Mouse (Mus musculus) heart, postnatal 14 days (tissue): ENCODE measurements around the gene Schip1. TPM values are rescaled to one million over a fixed set of nuclear protein-coding genes. Genes with fewer than 3 reads are reported as not detected.

ENCODE experiments used
- DNase-seq, 2 experiments: peaks; one replicate each; pipeline ENCODE4 v3.0.0; 2021 to 2022
- intact Hi-C: fragments of 180-260 bp; cut with DNase I; formaldehyde crosslinking; loops from one replicate; pipeline ENCODE4 v1.15.1; 2025
- total RNA-seq, 2 experiments: library from RNA; stranded (reverse); gene quantifications; 2 replicates each; pipeline ENCODE4 v1.2.3; 2021

Schip1 gene
- total RNA-seq, 2 experiments from 2014 or later: 199 to 209 TPM

- intact Hi-C loops: no loop called here
- DNase-seq: no peak
Observed at GRCm38 (mm10) chr3:68105081-68105685, 40.6 kb downstream of the Schip1 start.

GRCm38 (mm10) chr3:68121338-68121737, 56.7 kb downstream of the Schip1 start:
- intact Hi-C loops: no loop called here
- DNase-seq: peak; percentile 3 to 23

GRCm38 (mm10) chr3:68126284-68126856, 61.8 kb downstream of the Schip1 start:
- intact Hi-C loops: no loop called here
- DNase-seq: no peak

GRCm38 (mm10) chr3:68130386-68130785, 65.8 kb downstream of the Schip1 start:
- intact Hi-C loops: no loop called here
- no peak for DNase-seq

- intact Hi-C loops: no loop called here
- no peak for DNase-seq
Observed at GRCm38 (mm10) chr3:68138833-68139627, 74.4 kb downstream of the Schip1 start.

GRCm38 (mm10) chr3:68150688-68151087, 86.1 kb downstream of the Schip1 start:
- DNase-seq: no peak
- intact Hi-C loops: no loop called here

GRCm38 (mm10) chr3:68160175-68160574, 95.6 kb downstream of the Schip1 start:
- no peak for DNase-seq
- intact Hi-C loops: no loop called here

- DNase-seq: no peak
- intact Hi-C loops: no loop called here
Observed at GRCm38 (mm10) chr3:68160760-68161159, 96.2 kb downstream of the Schip1 start.

GRCm38 (mm10) chr3:68178248-68178647, 113.6 kb downstream of the Schip1 start:
- intact Hi-C loops: no loop called here
- no peak for DNase-seq

GRCm38 (mm10) chr3:68187471-68187870, 122.9 kb downstream of the Schip1 start:
- intact Hi-C loops: no loop called here
- DNase-seq: peak in 1 of 2 experiments; percentile 1

GRCm38 (mm10) chr3:68189100-68189499, 124.5 kb downstream of the Schip1 start:
- DNase-seq: no peak
- intact Hi-C loops: no loop called here

- intact Hi-C loops: no loop called here
Observed at GRCm38 (mm10) chr3:68196933-68197332, 132.3 kb downstream of the Schip1 start.

GRCm38 (mm10) chr3:68201214-68201613, 136.6 kb downstream of the Schip1 start:
- intact Hi-C loops: no loop called here
- no peak for DNase-seq

More at GRCm38 (mm10) chr3:68196933-68197332, 132.3 kb downstream of the Schip1 start:
- DNase-seq: no peak

GRCm38 (mm10) chr3:68202162-68202902, 137.7 kb downstream of the Schip1 start:
- intact Hi-C loops: no loop called here
- DNase-seq: no peak

- DNase-seq: no peak
- intact Hi-C loops: no loop called here
Observed at GRCm38 (mm10) chr3:68203934-68204467, 139.4 kb downstream of the Schip1 start.

- intact Hi-C loops: no loop called here
Observed at GRCm38 (mm10) chr3:68210422-68210821, 145.8 kb downstream of the Schip1 start.

GRCm38 (mm10) chr3:68221452-68221851, 156.8 kb downstream of the Schip1 start:
- intact Hi-C loops: no loop called here
- DNase-seq: no peak

More at GRCm38 (mm10) chr3:68210422-68210821, 145.8 kb downstream of the Schip1 start:
- DNase-seq: no peak

GRCm38 (mm10) chr3:68239887-68240286, 175.3 kb downstream of the Schip1 start:
- intact Hi-C loops: no loop called here
- no peak for DNase-seq

- no peak for DNase-seq
- intact Hi-C loops: no loop called here
Observed at GRCm38 (mm10) chr3:68243239-68243638, 178.6 kb downstream of the Schip1 start.

GRCm38 (mm10) chr3:68246154-68246553, 181.6 kb downstream of the Schip1 start:
- intact Hi-C loops: no loop called here
- DNase-seq: no peak

- DNase-seq: no peak
- intact Hi-C loops: no loop called here
Observed at GRCm38 (mm10) chr3:68250589-68250988, 186.0 kb downstream of the Schip1 start.
